Mouse (Mus musculus) heart, postnatal 0 days (tissue): Measurements from ENCODE around the gene 1190002N15Rik. TPM values are rescaled to one million over a fixed set of nuclear protein-coding genes. Genes with fewer than 3 reads are reported as not detected.
A peak's percentile ranks its signal among the peaks of the same experiment; 100 is the strongest.

Source experiments
- ATAC-seq: fragments of 200-750 bp; cut with Nextera tagmentation; 2 replicates; pipeline ENCODE4 v1.8.0; 2017; ENCODE audit warnings: low read depth, moderate number of reproducible peaks, moderate library complexity; ENCODE audit not compliant: insufficient read depth
- DNase-seq: peaks from one replicate; pipeline ENCODE4 v3.0.0-alpha.2; 2016; ENCODE audit warnings: low spot score
- H3K27ac ChIP-seq: fragments of 300-500 bp; sonication (generic); 2 replicates; pipeline ENCODE4 v1.5.1; 2014; ENCODE audit warnings: low read depth, mild to moderate bottlenecking
- H3K27me3 ChIP-seq: fragments of 300-500 bp; sonication (generic); 2 replicates; pipeline ENCODE4 v1.6.1; 2014; ENCODE audit warnings: low read length, mixed read lengths; ENCODE audit not compliant: control insufficient read depth, insufficient read depth
- H3K36me3 ChIP-seq: fragments of 300-500 bp; sonication (generic); replicated peaks from 2 replicates; pipeline ENCODE4 v1.6.1; 2014; ENCODE audit warnings: low read length, mixed read lengths; ENCODE audit not compliant: control insufficient read depth, insufficient read depth
- H3K4me1 ChIP-seq: fragments of 300-500 bp; sonication (generic); 2 replicates; pipeline ENCODE4 v1.6.1; 2014; ENCODE audit warnings: antibody characterized with exemption; ENCODE audit not compliant: control insufficient read depth, insufficient read depth
- H3K4me2 ChIP-seq: fragments of 300-500 bp; sonication (generic); 2 replicates; pipeline ENCODE4 v1.6.1; 2014; ENCODE audit warnings: low read depth, mild to moderate bottlenecking, low read length, moderate library complexity
- H3K4me3 ChIP-seq: fragments of 300-500 bp; sonication (generic); 2 replicates; pipeline ENCODE4 v1.5.1; 2014; ENCODE audit warnings: low read depth, low read length
- H3K9ac ChIP-seq: fragments of 300-500 bp; sonication (generic); replicated peaks from 2 replicates; pipeline ENCODE4 v1.6.1; 2014; ENCODE audit warnings: low read depth, low read length, mixed read lengths
- H3K9me3 ChIP-seq: fragments of 300-500 bp; sonication (generic); replicated peaks from 2 replicates; pipeline ENCODE4 v1.6.1; 2016; ENCODE audit warnings: low read length; ENCODE audit not compliant: control insufficient read depth
- CTCF ChIP-seq: IDR thresholded peaks from 2 replicates; pipeline ENCODE4 v1.5.1; 2016; ENCODE audit warnings: antibody characterized with exemption, control low read depth, low read depth
- EP300 ChIP-seq: IDR thresholded peaks from 2 replicates; pipeline ENCODE4 v1.6.1; 2016; ENCODE audit warnings: antibody characterized with exemption, low read depth
- WGBS: fragments of 180-500 bp; shearing (Covaris S2); extraction: QIAGEN DNeasy Blood & Tissue Kit; methylation state at CpG from one replicate; pipeline ENCODE4 v1.1.7; 2014; 5-methylcytosine and 5-hydroxymethylcytosine counted together
- polyA plus RNA-seq: library from polyadenylated mRNA; unstranded; fragments of >200 nt; fragmentation: Nextera tagmentation; extraction: Ambion mirVana; gene quantifications from 2 replicates; pipeline ENCODE4 v1.2.1, GENCODE M21; 2015
- total RNA-seq: library from RNA; depleted of rRNA; stranded (reverse); fragments of >200 nt; gene quantifications from 2 replicates; pipeline ENCODE4 v1.2.3, GENCODE M21; 2014; ENCODE audit warnings: low replicate concordance

1190002N15Rik gene
- total and polyA plus RNA-seq, 2 experiments from 2014 or later = 10.8 to 52.0 TPM

GRCm38 (mm10) chr9:94487976-94488375, 49.9 kb downstream of the 1190002N15Rik start:
- Histone ChIP-seq H3K4me2 (no peak overlapping the region), H3K9me3 (no peaks in the 10 kb centered on the region), H3K27ac (no peak overlapping the region), H3K36me3 (no peaks in the 10 kb centered on the region), H3K27me3 (no peaks in the 10 kb centered on the region), H3K4me3 (no peak overlapping the region), H3K9ac (no peak overlapping the region), H3K4me1 (peaks cover 3% of the 10 kb centered on the region; the same call in 1 of the 2 replicates)
- 85% methylated on average over 2 of the region's 2 CpGs for WGBS
- no peak for DNase-seq
- TF ChIP-seq CTCF = no peak
- TF ChIP-seq EP300 = no peak
- no peak for ATAC-seq

GRCm38 (mm10) chr9:94483291-94483879, 54.5 kb downstream of the 1190002N15Rik start:
- H3K27me3 ChIP-seq = no peaks in the 10 kb centered on the region
- DNase-seq (no peak), ATAC-seq (no peak)
- H3K36me3 ChIP-seq = no peaks in the 10 kb centered on the region
- WGBS = 47% methylated on average over 6 of the region's 6 CpGs
- H3K9me3 ChIP-seq = no peaks in the 10 kb centered on the region
- no peak overlapping the region for H3K27ac ChIP-seq
- no peak overlapping the region for H3K4me3 ChIP-seq
- no peaks in the 10 kb centered on the region for H3K4me1 ChIP-seq
- no peak overlapping the region for H3K9ac ChIP-seq
- H3K4me2 ChIP-seq = no peak overlapping the region
- TF ChIP-seq CTCF = no peak

GRCm38 (mm10) chr9:94482215-94482975, 55.5 kb downstream of the 1190002N15Rik start:
- DNase-seq (no peak), ATAC-seq (peak; percentile 53; the same call in 1 of the 2 replicates)
- Histone ChIP-seq H3K27ac (no peak overlapping the region), H3K36me3 (no peaks in the 10 kb centered on the region), H3K9ac (no peak overlapping the region), H3K4me1 (no peaks in the 10 kb centered on the region), H3K27me3 (no peaks in the 10 kb centered on the region), H3K4me3 (no peak overlapping the region), H3K4me2 (no peak overlapping the region), H3K9me3 (no peaks in the 10 kb centered on the region)
- TF ChIP-seq EP300 = no peak
- TF ChIP-seq CTCF = no peak
- WGBS = 61% methylated on average over 10 of the region's 10 CpGs

GRCm38 (mm10) chr9:94481057-94481456, 56.8 kb downstream of the 1190002N15Rik start:
- Histone ChIP-seq H3K4me3 (no peak overlapping the region), H3K27ac (no peak overlapping the region), H3K27me3 (no peaks in the 10 kb centered on the region), H3K9ac (no peak overlapping the region), H3K9me3 (no peaks in the 10 kb centered on the region), H3K4me1 (no peaks in the 10 kb centered on the region), H3K36me3 (no peaks in the 10 kb centered on the region), H3K4me2 (no peak overlapping the region)
- TF ChIP-seq CTCF = no peak
- TF ChIP-seq EP300 = no peak
- DNase-seq (no peak), ATAC-seq (no peak)
- 78% methylated on average over 16 of the region's 16 CpGs for WGBS

- H3K4me2 ChIP-seq = no peak overlapping the region
- H3K36me3 ChIP-seq = no peaks in the 10 kb centered on the region
- H3K4me3 ChIP-seq = no peak overlapping the region
- no peak for DNase-seq
- no peak overlapping the region for H3K9ac ChIP-seq
- 82% methylated on average over 6 of the region's 6 CpGs for WGBS
- H3K4me1 ChIP-seq = no peaks in the 10 kb centered on the region
- H3K27ac ChIP-seq = no peak overlapping the region
- TF ChIP-seq CTCF (no peak), EP300 (no peak)
- H3K27me3 ChIP-seq = no peaks in the 10 kb centered on the region
- H3K9me3 ChIP-seq = no peaks in the 10 kb centered on the region
- no peak for ATAC-seq
Observed at GRCm38 (mm10) chr9:94479382-94479781, 58.5 kb downstream of the 1190002N15Rik start.

- DNase-seq = no peak
- no peak overlapping the region for H3K27ac ChIP-seq
- no peak overlapping the region for H3K4me2 ChIP-seq
- no peaks in the 10 kb centered on the region for H3K9me3 ChIP-seq
- H3K27me3 ChIP-seq = no peaks in the 10 kb centered on the region
- no peak for ATAC-seq
- WGBS = 58% methylated on average over 6 of the region's 6 CpGs
- H3K9ac ChIP-seq = no peak overlapping the region
- no peak overlapping the region for H3K4me3 ChIP-seq
- TF ChIP-seq EP300 (no peak), CTCF (no peak)
- H3K4me1 ChIP-seq = no peaks in the 10 kb centered on the region
- H3K36me3 ChIP-seq = no peaks in the 10 kb centered on the region
Observed at GRCm38 (mm10) chr9:94478954-94479353, 58.9 kb downstream of the 1190002N15Rik start.
